Mouse (Mus musculus): ENCODE measurements around the gene Defb19. TPM values are rescaled to one million over a fixed set of nuclear protein-coding genes. Genes with fewer than 3 reads are reported as not detected.

Gene Defb19
- polyA plus RNA-seq, 1 experiment from 2014 or later: 120 TPM

DNA sequence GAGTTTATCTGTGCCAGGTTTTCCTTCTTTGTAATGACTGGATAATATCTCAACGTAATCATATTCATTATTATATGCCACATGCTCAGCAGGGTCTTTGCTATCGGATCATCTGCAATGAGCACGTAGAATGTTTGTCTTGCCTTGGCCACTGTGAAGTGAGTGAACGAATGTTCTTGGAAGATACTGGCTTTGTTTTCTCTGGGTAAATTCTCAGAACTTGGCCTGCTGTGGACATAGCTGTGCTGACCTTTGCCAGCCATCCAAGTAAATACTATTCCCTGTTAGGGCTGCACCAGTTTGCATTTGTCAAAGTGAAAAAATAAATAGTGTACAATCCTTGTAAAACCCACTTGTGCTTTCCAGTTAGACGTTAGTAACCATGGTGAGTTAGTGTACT, 32.0 kb downstream of the Defb19 start:
- no peak for DNase-seq (ENCODE audit: low spot score)
- ATAC-seq (replicated peaks; ENCODE audit: low FRiP score, low read depth): no peak
- H3K27ac ChIP-seq: no peak overlapping the region
- H3K36me3 ChIP-seq (ENCODE audit: insufficient read depth, low read length): no peaks in the 10 kb centered on the region
- H3K27me3 ChIP-seq (ENCODE audit: insufficient read depth, low read length): no peaks in the 10 kb centered on the region
- H3K9me3 ChIP-seq (replicated peaks; ENCODE audit: low read length): no peaks in the 10 kb centered on the region
- no peak for TF ChIP-seq CTCF (IDR thresholded peaks at IDR 0.05; ENCODE audit: low read depth)
- no peak overlapping the region for H3K4me2 ChIP-seq (ENCODE audit: low read length)
- H3K4me1 ChIP-seq (replicated peaks; ENCODE audit: insufficient read depth, low read length): 0 out of 2 replicates have a peak, but pooled peaks cover 6% of the 10 kb centered on the region
- 71% methylated on average over 5 of the region's 5 CpGs for WGBS
- H3K4me3 ChIP-seq (replicated peaks; ENCODE audit: low read depth, low read length): no peak overlapping the region
- H3K9ac ChIP-seq (ENCODE audit: low read depth, low read length): no peak overlapping the region

- Histone ChIP-seq H3K9me3 (replicated peaks; ENCODE audit: low read length) (no peaks in the 10 kb centered on the region), H3K27me3 (ENCODE audit: insufficient read depth, low read length) (no peaks in the 10 kb centered on the region), H3K4me1 (replicated peaks; ENCODE audit: insufficient read depth, low read length) (0 out of 2 replicates have a peak, but pooled peaks cover 6% of the 10 kb centered on the region), H3K4me2 (ENCODE audit: low read length) (no peak overlapping the region), H3K27ac (no peak overlapping the region; the same call in 1 of the 2 replicates), H3K4me3 (replicated peaks; ENCODE audit: low read depth, low read length) (no peak overlapping the region), H3K9ac (ENCODE audit: low read depth, low read length) (no peak overlapping the region), H3K36me3 (ENCODE audit: insufficient read depth, low read length) (no peaks in the 10 kb centered on the region)
- 10% methylated on average over 4 of the region's 4 CpGs for WGBS
- ATAC-seq (replicated peaks; ENCODE audit: low FRiP score, low read depth): peak; percentile 74
- TF ChIP-seq CTCF (IDR thresholded peaks at IDR 0.05; ENCODE audit: low read depth): peak; percentile 95
- DNase-seq (ENCODE audit: low spot score): peak; percentile 93
Observed at GRCm38 (mm10) chr2:152544691-152545090, 35.4 kb downstream of the Defb19 start.

DNA sequence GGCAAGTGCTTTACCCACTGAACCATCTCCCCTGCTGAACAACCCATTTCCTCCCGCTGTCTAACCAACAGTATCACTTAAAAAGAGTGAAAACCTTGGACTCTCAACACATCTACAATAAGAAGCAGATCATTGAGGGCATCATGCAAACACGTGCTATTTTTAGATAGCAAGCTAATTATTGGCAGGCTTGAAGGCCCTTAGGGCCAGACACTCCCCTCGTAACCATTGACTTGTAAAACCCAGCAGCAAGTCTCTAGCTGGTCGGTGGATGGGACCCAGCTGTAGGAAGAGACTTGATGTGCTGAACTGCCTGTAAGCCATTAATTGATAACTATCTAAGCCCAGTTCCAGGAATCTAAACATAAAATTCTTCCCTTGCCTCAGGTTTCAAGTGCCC, 36.6 kb downstream of the Defb19 start:
- no peak overlapping the region for H3K9ac ChIP-seq (ENCODE audit: low read depth, low read length)
- no peak overlapping the region for H3K4me2 ChIP-seq (ENCODE audit: low read length)
- TF ChIP-seq CTCF (IDR thresholded peaks at IDR 0.05; ENCODE audit: low read depth): no peak
- H3K27me3 ChIP-seq (ENCODE audit: insufficient read depth, low read length): no peaks in the 10 kb centered on the region
- 0 out of 2 replicates have a peak, but pooled peaks cover 9% of the 10 kb centered on the region for H3K4me1 ChIP-seq (replicated peaks; ENCODE audit: insufficient read depth, low read length)
- ATAC-seq (replicated peaks; ENCODE audit: low FRiP score, low read depth) (peak; percentile 41), DNase-seq (ENCODE audit: low spot score) (peak; percentile 36)
- H3K4me3 ChIP-seq (replicated peaks; ENCODE audit: low read depth, low read length): no peak overlapping the region
- H3K36me3 ChIP-seq (ENCODE audit: insufficient read depth, low read length): no peaks in the 10 kb centered on the region
- H3K9me3 ChIP-seq (replicated peaks; ENCODE audit: low read length): no peaks in the 10 kb centered on the region
- WGBS: 38% methylated on average over 4 of the region's 4 CpGs
- H3K27ac ChIP-seq: peak overlapping the region; percentile 50; the same call in 1 of the 2 replicates

GRCm38 (mm10) chr2:152542897-152543296, 37.2 kb downstream of the Defb19 start:
- no peak for ATAC-seq (replicated peaks; ENCODE audit: low FRiP score, low read depth)
- H3K36me3 ChIP-seq (ENCODE audit: insufficient read depth, low read length): no peaks in the 10 kb centered on the region
- no peak for DNase-seq (ENCODE audit: low spot score)
- peak; percentile 46 for TF ChIP-seq CTCF (IDR thresholded peaks at IDR 0.05; ENCODE audit: low read depth)
- 0 out of 2 replicates have a peak, but pooled peaks cover 9% of the 10 kb centered on the region for H3K4me1 ChIP-seq (replicated peaks; ENCODE audit: insufficient read depth, low read length)
- no peak overlapping the region for H3K4me2 ChIP-seq (ENCODE audit: low read length)
- H3K9me3 ChIP-seq (replicated peaks; ENCODE audit: low read length): no peaks in the 10 kb centered on the region
- H3K27me3 ChIP-seq (ENCODE audit: insufficient read depth, low read length): no peaks in the 10 kb centered on the region
- H3K9ac ChIP-seq (ENCODE audit: low read depth, low read length): no peak overlapping the region
- 74% methylated on average over 2 of the region's 2 CpGs for WGBS
- H3K4me3 ChIP-seq (replicated peaks; ENCODE audit: low read depth, low read length): no peak overlapping the region
- H3K27ac ChIP-seq: peak overlapping the region; percentile 31; the same call in 1 of the 2 replicates

- ATAC-seq (replicated peaks; ENCODE audit: low FRiP score, low read depth): no peak
- Histone ChIP-seq H3K27me3 (ENCODE audit: insufficient read depth, low read length) (no peaks in the 10 kb centered on the region), H3K4me3 (replicated peaks; ENCODE audit: low read depth, low read length) (no peak overlapping the region), H3K9me3 (replicated peaks; ENCODE audit: low read length) (no peaks in the 10 kb centered on the region), H3K27ac (no peak overlapping the region), H3K36me3 (ENCODE audit: insufficient read depth, low read length) (no peaks in the 10 kb centered on the region), H3K9ac (ENCODE audit: low read depth, low read length) (no peak overlapping the region), H3K4me1 (replicated peaks; ENCODE audit: insufficient read depth, low read length) (0 out of 2 replicates have a peak, but pooled peaks cover 9% of the 10 kb centered on the region), H3K4me2 (ENCODE audit: low read length) (no peak overlapping the region)
- no peak for TF ChIP-seq CTCF (IDR thresholded peaks at IDR 0.05; ENCODE audit: low read depth)
- DNase-seq (ENCODE audit: low spot score): no peak
- 85% methylated on average over 9 of the region's 9 CpGs for WGBS
Observed at GRCm38 (mm10) chr2:152541979-152542378, 38.1 kb downstream of the Defb19 start.

- no peak within 1 kb of the TSS for H3K4me3 ChIP-seq (replicated peaks; ENCODE audit: low read depth, low read length)
- 0 out of 2 replicates have a peak within 1 kb of the TSS, but pooled peaks have one; percentile 19 for H3K27ac ChIP-seq
- no peaks in the 10 kb centered on the region for H3K27me3 ChIP-seq (ENCODE audit: insufficient read depth, low read length)
- H3K9me3 ChIP-seq (replicated peaks; ENCODE audit: low read length): no peaks in the 10 kb centered on the region
- 22% methylated on average over 13 of the region's 13 CpGs for WGBS
- no peaks in the 10 kb centered on the region for H3K36me3 ChIP-seq (ENCODE audit: insufficient read depth, low read length)
- no peak within 1 kb of the TSS for H3K9ac ChIP-seq (ENCODE audit: low read depth, low read length)
- DNase-seq (ENCODE audit: low spot score): peak; percentile 47
- peak; percentile 65 for TF ChIP-seq CTCF (IDR thresholded peaks at IDR 0.05; ENCODE audit: low read depth)
- H3K4me2 ChIP-seq (ENCODE audit: low read length): no peak within 1 kb of the TSS
- peak; percentile 64 for ATAC-seq (replicated peaks; ENCODE audit: low FRiP score, low read depth)
- 0 out of 2 replicates have a peak, but pooled peaks cover 9% of the 10 kb centered on the region for H3K4me1 ChIP-seq (replicated peaks; ENCODE audit: insufficient read depth, low read length)
Observed at GRCm38 (mm10) chr2:152539944-152540710, 40.0 kb downstream of the Defb19 start, which contains the start of gene Defb29. Gene Defb29 (minus strand): TSS chr2:152540098.

Other genes with a start within 250 kb of the Defb19 start
- gene Rbck1, start 247.7 kb downstream of the Defb19 start, polyA plus RNA-seq (2015; fragmentation: Nextera tagmentation; extraction: Ambion mirVana): 67.6 and 68.4 TPM in 2 replicates
- gene Trib3, start 236.3 kb downstream of the Defb19 start, polyA plus RNA-seq (2015; fragmentation: Nextera tagmentation; extraction: Ambion mirVana): 0.79 and 1.1 TPM in 2 replicates
- gene Nrsn2, start 203.7 kb downstream of the Defb19 start, polyA plus RNA-seq (2015; fragmentation: Nextera tagmentation; extraction: Ambion mirVana): 0.60 and 0.68 TPM in 2 replicates
- gene Sox12, start 182.2 kb downstream of the Defb19 start, polyA plus RNA-seq (2015; fragmentation: Nextera tagmentation; extraction: Ambion mirVana): 8.2 and 9.2 TPM in 2 replicates
- 28.3 and 31.0 TPM in 2 replicates for gene Zcchc3, start 165.3 kb downstream of the Defb19 start, polyA plus RNA-seq (2015; fragmentation: Nextera tagmentation; extraction: Ambion mirVana)
- 0.76 and 0.92 TPM in 2 replicates for gene 6820408C15Rik, start 164.7 kb downstream of the Defb19 start, polyA plus RNA-seq (2015; fragmentation: Nextera tagmentation; extraction: Ambion mirVana)
- gene Defb23, start 115.7 kb downstream of the Defb19 start, polyA plus RNA-seq (2015; fragmentation: Nextera tagmentation; extraction: Ambion mirVana): not detected in 2 replicates
- 0.17 TPM in 1 of 2 replicates, not detected in the other for gene Defb20, start 103.2 kb downstream of the Defb19 start, polyA plus RNA-seq (2015; fragmentation: Nextera tagmentation; extraction: Ambion mirVana)
- gene Defb22, start 90.2 kb downstream of the Defb19 start, polyA plus RNA-seq (2015; fragmentation: Nextera tagmentation; extraction: Ambion mirVana): not detected in 2 replicates
- 0.27 TPM in 1 of 2 replicates, not detected in the other for gene Defb26, start 68.6 kb downstream of the Defb19 start, polyA plus RNA-seq (2015; fragmentation: Nextera tagmentation; extraction: Ambion mirVana)
- 1.1 and 1.8 TPM in 2 replicates for gene Defb28, start 62.1 kb downstream of the Defb19 start, polyA plus RNA-seq (2015; fragmentation: Nextera tagmentation; extraction: Ambion mirVana)
- gene Defb29, start 40.2 kb downstream of the Defb19 start, polyA plus RNA-seq (2015; fragmentation: Nextera tagmentation; extraction: Ambion mirVana): 48.4 and 64.8 TPM in 2 replicates
- 4.4 and 6.1 TPM in 2 replicates for gene Gm17416, start 11.0 kb downstream of the Defb19 start, polyA plus RNA-seq (2015; fragmentation: Nextera tagmentation; extraction: Ambion mirVana)
- not detected in 2 replicates for gene Defb21, start 7.6 kb downstream of the Defb19 start, polyA plus RNA-seq (2015; fragmentation: Nextera tagmentation; extraction: Ambion mirVana)
- not detected in 2 replicates for gene Defb45, start 19.1 kb upstream of the Defb19 start, polyA plus RNA-seq (2015; fragmentation: Nextera tagmentation; extraction: Ambion mirVana)
- gene Defb36, start 24.0 kb upstream of the Defb19 start, polyA plus RNA-seq (2015; fragmentation: Nextera tagmentation; extraction: Ambion mirVana): 2.1 and 3.6 TPM in 2 replicates
- gene Defb25, start 42.7 kb upstream of the Defb19 start, polyA plus RNA-seq (2015; fragmentation: Nextera tagmentation; extraction: Ambion mirVana): 26.4 and 39.6 TPM in 2 replicates
- gene Rem1, start 46.6 kb upstream of the Defb19 start, polyA plus RNA-seq (2015; fragmentation: Nextera tagmentation; extraction: Ambion mirVana): 48.3 and 55.1 TPM in 2 replicates
- 160 and 162 TPM in 2 replicates for gene H13, start 89.1 kb upstream of the Defb19 start, polyA plus RNA-seq (2015; fragmentation: Nextera tagmentation; extraction: Ambion mirVana)
- 33.9 and 36.6 TPM in 2 replicates for gene Mcts2, start 106.7 kb upstream of the Defb19 start, polyA plus RNA-seq (2015; fragmentation: Nextera tagmentation; extraction: Ambion mirVana)
- gene Id1, start 155.9 kb upstream of the Defb19 start, polyA plus RNA-seq (2015; fragmentation: Nextera tagmentation; extraction: Ambion mirVana): 170 and 194 TPM in 2 replicates
- 15.8 and 16.3 TPM in 2 replicates for gene Cox4i2, start 173.9 kb upstream of the Defb19 start, polyA plus RNA-seq (2015; fragmentation: Nextera tagmentation; extraction: Ambion mirVana)

All from kidney, postnatal 0 days (tissue).